Mouse (Mus musculus) MEL (cell line): ENCODE measurements at regions not wholly inside any gene's neighbourhood (a gene's known extent, or its start where the extent isn't known, plus 50 kb on each side); places are given as distances from the start of the nearest gene placed in this dataset.
A peak's percentile ranks its signal among the peaks of the same experiment; 100 is the strongest.

Source experiments
- DNase-seq: peaks from one replicate; pipeline ENCODE4 v3.0.0; 2011; ENCODE audit warnings: low read depth, low spot score
- H3K27ac ChIP-seq: 2 replicates; pipeline ENCODE4 v1.5.1; 2012; ENCODE audit warnings: low read depth, mild to moderate bottlenecking, control low read depth, low read length, moderate library complexity; ENCODE audit not compliant: control insufficient read depth
- H3K27me3 ChIP-seq, 2 experiments: fragments of 150-350 bp in 1 of 2; sonication (generic) in 1 of 2; 2 replicates each; pipeline ENCODE4 v1.6.1; 2012; ENCODE audit warnings: low read length in 2 of 2, mild to moderate bottlenecking in 2 of 2, improper control_type of control experiment in 1 of 2, moderate library complexity in 1 of 2; ENCODE audit not compliant: insufficient read depth in 2 of 2, control insufficient read depth in 1 of 2
- H3K36me3 ChIP-seq, 2 experiments: 2 replicates each; pipeline ENCODE4 v1.6.1; 2012 to 2014; ENCODE audit warnings: low read length in 2 of 2, improper control_type of control experiment in 1 of 2, inconsistent platforms in 1 of 2, mild to moderate bottlenecking in 1 of 2; ENCODE audit not compliant: insufficient read depth in 2 of 2, control insufficient read depth in 1 of 2
- H3K4me1 ChIP-seq, 2 experiments: fragments of 150-350 bp in 1 of 2; sonication (generic) in 1 of 2; 2 replicates each; pipeline ENCODE4 v1.6.1; 2012; ENCODE audit warnings: low read length in 2 of 2, improper control_type of control experiment in 1 of 2, mild to moderate bottlenecking in 1 of 2; ENCODE audit not compliant: insufficient read depth in 2 of 2, control insufficient read depth in 1 of 2
- H3K4me3 ChIP-seq, 2 experiments: fragments of 150-350 bp in 1 of 2; sonication (generic) in 1 of 2; 2 replicates each; pipeline ENCODE4 v1.5.1; 2012; ENCODE audit warnings: low read depth in 2 of 2, low read length in 2 of 2, mild to moderate bottlenecking in 2 of 2, moderate library complexity in 2 of 2, control low read depth in 1 of 2, improper control_type of control experiment in 1 of 2; ENCODE audit not compliant: control insufficient read depth in 1 of 2, insufficient read depth in 1 of 2
- H3K79me2 ChIP-seq: 2 replicates; pipeline ENCODE4 v1.6.1; 2012; ENCODE audit warnings: mild to moderate bottlenecking, low read length, moderate library complexity; ENCODE audit not compliant: control insufficient read depth, poor library complexity, insufficient read depth
- H3K9ac ChIP-seq: 2 replicates; pipeline ENCODE4 v1.6.1; 2012; ENCODE audit warnings: low read depth, mild to moderate bottlenecking, control low read depth, low read length, moderate library complexity; ENCODE audit not compliant: control insufficient read depth, poor library complexity, severe bottlenecking
- H3K9me3 ChIP-seq: fragments of 150-350 bp; sonication (generic); replicated peaks from 2 replicates; pipeline ENCODE4 v1.6.1; 2012; ENCODE audit warnings: mild to moderate bottlenecking, low read length, improper control_type of control experiment, moderate library complexity; ENCODE audit not compliant: insufficient read depth
- CHD1 ChIP-seq: IDR thresholded peaks from 2 replicates; pipeline ENCODE4 v1.6.1; 2012; ENCODE audit warnings: low read depth, mild to moderate bottlenecking, inconsistent platforms, low read length, improper control_type of control experiment
- CTCF ChIP-seq, 3 experiments: IDR thresholded peaks in 2 of 3; conservative IDR thresholded peaks in 1 of 3; 2 replicates each; pipeline ENCODE4 v1.5.1; 2011 to 2012; ENCODE audit warnings: low read length in 3 of 3, low read depth in 2 of 3, mild to moderate bottlenecking in 2 of 3, improper control_type of control experiment in 1 of 3, inconsistent platforms in 1 of 3, mixed read lengths in 1 of 3, moderate library complexity in 1 of 3; ENCODE audit not compliant: control insufficient read depth in 1 of 3, insufficient read depth in 1 of 3, poor library complexity in 1 of 3, severe bottlenecking in 1 of 3
- EP300 ChIP-seq, 2 experiments: IDR thresholded peaks; 2 replicates each; pipeline ENCODE4 v1.6.1; 2011; ENCODE audit warnings: improper control_type of control experiment in 2 of 2, low read length in 2 of 2, low read depth in 1 of 2, mild to moderate bottlenecking in 1 of 2
- GABPA ChIP-seq: IDR thresholded peaks from 2 replicates; pipeline ENCODE4 v1.6.1; 2012; ENCODE audit warnings: low read depth, mild to moderate bottlenecking, inconsistent platforms, low read length, improper control_type of control experiment, moderate library complexity
- JUND ChIP-seq: IDR thresholded peaks from 2 replicates; pipeline ENCODE4 v1.6.1; 2011; ENCODE audit warnings: low read depth, mild to moderate bottlenecking, improper control_type of control experiment, low read length
- MAFK ChIP-seq: IDR thresholded peaks from 2 replicates; pipeline ENCODE4 v1.6.1; 2011; ENCODE audit warnings: low read depth, mild to moderate bottlenecking, low read length, improper control_type of control experiment, borderline replicate concordance
- MAX ChIP-seq: IDR thresholded peaks from 2 replicates; pipeline ENCODE4 v1.6.1; 2011; ENCODE audit warnings: low read length, improper control_type of control experiment
- MXI1 ChIP-seq: IDR thresholded peaks from 2 replicates; pipeline ENCODE4 v1.6.1; 2011; ENCODE audit warnings: mild to moderate bottlenecking, low read depth, low read length, improper control_type of control experiment
- NELFE ChIP-seq: IDR thresholded peaks from 2 replicates; pipeline ENCODE4 v1.6.1; 2011; ENCODE audit warnings: low read depth, low read length, improper control_type of control experiment
- NRF1 ChIP-seq: IDR thresholded peaks from 2 replicates; pipeline ENCODE4 v1.6.1; 2014; ENCODE audit warnings: low read depth, mild to moderate bottlenecking, inconsistent platforms, low read length, improper control_type of control experiment, moderate library complexity; ENCODE audit not compliant: poor library complexity, insufficient read depth, severe bottlenecking
- POLR2A ChIP-seq, 2 experiments: IDR thresholded peaks; 2 replicates each; pipeline ENCODE4 v1.6.1; 2011 to 2012; ENCODE audit warnings: low read length in 2 of 2, mild to moderate bottlenecking in 2 of 2, control low read depth in 1 of 2, improper control_type of control experiment in 1 of 2, low read depth in 1 of 2, moderate library complexity in 1 of 2; ENCODE audit not compliant: control insufficient read depth in 1 of 2, insufficient read depth in 1 of 2, poor library complexity in 1 of 2
- POLR2AphosphoS5 ChIP-seq: IDR thresholded peaks from 2 replicates; pipeline ENCODE4 v1.6.1; 2012; ENCODE audit warnings: low read depth, borderline replicate concordance, mild to moderate bottlenecking, inconsistent platforms, low read length, moderate library complexity, mixed read lengths
- RAD21 ChIP-seq: IDR thresholded peaks from 2 replicates; pipeline ENCODE4 v1.6.1; 2011; ENCODE audit warnings: mild to moderate bottlenecking, low read depth, low read length, improper control_type of control experiment
- SMC3 ChIP-seq: IDR thresholded peaks from 2 replicates; pipeline ENCODE4 v1.6.1; 2011; ENCODE audit warnings: low read depth, low read length, improper control_type of control experiment
- TBP ChIP-seq: IDR thresholded peaks from 2 replicates; pipeline ENCODE4 v1.8.0; 2011; ENCODE audit warnings: low read depth, low read length, improper control_type of control experiment
- TCF12 ChIP-seq: IDR thresholded peaks from 2 replicates; pipeline ENCODE4 v1.6.1; 2014; ENCODE audit warnings: low read depth, mild to moderate bottlenecking, inconsistent platforms, low read length, improper control_type of control experiment, moderate library complexity
- USF2 ChIP-seq, 2 experiments: IDR thresholded peaks; 2 replicates each; pipeline ENCODE4 v1.6.1; 2011 to 2012; ENCODE audit warnings: improper control_type of control experiment in 2 of 2, low read length in 2 of 2, borderline replicate concordance in 1 of 2, inconsistent platforms in 1 of 2, low read depth in 1 of 2, mild to moderate bottlenecking in 1 of 2; ENCODE audit not compliant: insufficient read depth in 1 of 2
- ZC3H11A ChIP-seq: IDR thresholded peaks from 2 replicates; pipeline ENCODE4 v1.6.1; 2012; ENCODE audit warnings: low read depth, mild to moderate bottlenecking, inconsistent platforms, low read length, improper control_type of control experiment
- ZKSCAN1 ChIP-seq: IDR thresholded peaks from 2 replicates; pipeline ENCODE4 v1.6.1; 2012; ENCODE audit warnings: low read depth, mild to moderate bottlenecking, inconsistent platforms, low read length, improper control_type of control experiment, moderate library complexity
- ZNF384 ChIP-seq: IDR thresholded peaks from 2 replicates; pipeline ENCODE4 v1.6.1; 2012; ENCODE audit warnings: low read depth, mild to moderate bottlenecking, inconsistent platforms, low read length, improper control_type of control experiment

DNA sequence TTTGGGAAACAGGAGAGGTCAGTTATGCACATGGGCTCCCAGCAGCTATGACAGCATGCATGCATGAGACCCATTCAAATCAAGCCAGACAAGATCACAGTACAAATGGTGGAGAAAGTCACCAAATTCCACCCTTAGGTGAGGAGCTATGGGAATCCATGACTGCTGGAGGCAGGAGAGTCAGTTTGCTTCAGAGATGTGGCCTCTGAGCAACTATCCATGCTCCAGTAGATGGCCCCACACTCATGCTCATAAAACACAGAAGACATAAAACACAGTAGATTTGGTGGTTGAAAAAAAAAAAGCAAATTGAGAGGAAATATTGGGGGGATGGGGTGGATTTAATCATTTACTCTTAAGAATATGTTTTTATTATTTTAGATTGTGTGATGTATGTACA, 159.2 kb upstream of the Plxnc1 start:
- peak; percentile 77 for TF ChIP-seq SMC3
- no peak for TF ChIP-seq NRF1
- TF ChIP-seq MXI1, result no peak
- TF ChIP-seq ZC3H11A, result peak; percentile 72
- TF ChIP-seq MAFK, result no peak
- peak; percentile 74 for TF ChIP-seq RAD21
- TF ChIP-seq CTCF (IDR thresholded peaks at IDR 0.05 in 2 of 3, conservative IDR thresholded peaks at IDR 0.05 in 1 of 3; ENCODE audit: control insufficient read depth in 1 of 3, insufficient read depth in 1 of 3, low read depth in 2 of 3, low read length in 3 of 3, poor library complexity in 1 of 3, severe bottlenecking in 1 of 3), result peak; percentile 19 to 60 (median 36); a peak in 4 of 6 replicates
- no peak for TF ChIP-seq USF2 (IDR thresholded peaks at IDR 0.05; ENCODE audit: borderline replicate concordance in 1 of 2, insufficient read depth in 1 of 2, low read depth in 1 of 2, low read length in 2 of 2)
- no peak for TF ChIP-seq CHD1
- peak; percentile 84 for TF ChIP-seq ZNF384
- TF ChIP-seq EP300 (IDR thresholded peaks at IDR 0.05; ENCODE audit: low read depth in 1 of 2, low read length in 2 of 2), result no peak
- no peak overlapping the region for H3K4me3 ChIP-seq
- no peaks in the 10 kb centered on the region for H3K79me2 ChIP-seq
- no peak overlapping the region for H3K27ac ChIP-seq
- H3K9me3 ChIP-seq, result no peaks in the 10 kb centered on the region
- DNase-seq, result peak; percentile 32
- peaks cover 0 to 6% of the 10 kb centered on the region in 2 experiments for H3K27me3 ChIP-seq
- no peaks in the 10 kb centered on the region for H3K36me3 ChIP-seq
- H3K4me1 ChIP-seq, result no peaks in the 10 kb centered on the region
- no peak overlapping the region for H3K9ac ChIP-seq

DNA sequence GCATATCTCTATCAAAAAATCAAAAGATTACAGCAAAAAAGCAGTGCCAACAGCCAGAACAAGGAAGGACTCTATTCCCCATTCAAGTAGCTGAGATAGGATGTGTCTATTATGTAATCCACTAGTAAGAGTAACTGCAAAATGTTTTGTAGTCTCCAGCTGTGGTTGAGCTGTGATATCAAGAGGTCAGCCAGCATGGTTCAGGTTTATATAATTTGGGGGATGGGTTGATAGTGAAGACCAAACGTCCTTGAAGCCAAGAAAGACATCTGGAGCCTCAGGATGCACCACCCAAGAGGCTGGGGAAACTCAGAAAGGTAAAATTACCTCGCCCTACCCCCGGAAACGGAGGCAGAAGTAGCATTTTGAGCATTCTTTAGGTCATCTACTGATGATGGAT, 158.3 kb upstream of the Plxnc1 start:
- Histone ChIP-seq H3K4me3 (no peak overlapping the region), H3K4me1 (no peaks in the 10 kb centered on the region), H3K9ac (no peak overlapping the region), H3K27ac (no peak overlapping the region), H3K36me3 (no peaks in the 10 kb centered on the region), H3K79me2 (no peaks in the 10 kb centered on the region), H3K27me3 (peaks cover 0 to 6% of the 10 kb centered on the region in 2 experiments), H3K9me3 (no peaks in the 10 kb centered on the region)
- no peak for DNase-seq
- TF ChIP-seq JUND (no peak), TBP (no peak), MAX (no peak), TCF12 (no peak), POLR2A (IDR thresholded peaks at IDR 0.05; ENCODE audit: control insufficient read depth in 1 of 2, insufficient read depth in 1 of 2, low read depth in 1 of 2, low read length in 2 of 2, poor library complexity in 1 of 2) (no peak), ZKSCAN1 (no peak), GABPA (no peak), SMC3 (no peak), USF2 (IDR thresholded peaks at IDR 0.05; ENCODE audit: borderline replicate concordance in 1 of 2, insufficient read depth in 1 of 2, low read depth in 1 of 2, low read length in 2 of 2) (no peak), POLR2AphosphoS5 (no peak), MAFK (no peak), NELFE (no peak)
